Mouse (Mus musculus): ENCODE results near the gene Zfyve27.

GRCm38 (mm10) chr19:42144541-42145167 is 19.1 kb upstream of the Zfyve27 start:
- TF ChIP-seq GATA1 (IDR thresholded peaks at IDR 0.05; ENCODE audit: borderline replicate concordance, low read length) (no peak), FLI1 (IDR thresholded peaks at IDR 0.05; ENCODE audit: low read length) (no peak)
